Mouse (Mus musculus) monocyte, adult 2 months (primary cell): ENCODE results near the gene Dll3.
A peak's percentile ranks its signal among the peaks of the same experiment; 100 is the strongest.

Experiments used
- DNase-seq, 2 experiments: peaks; one replicate each; pipeline ENCODE4 v3.0.0; 2022; ENCODE audit warnings: low spot score in 2 of 2, low read depth in 1 of 2

Gene Dll3

DNA sequence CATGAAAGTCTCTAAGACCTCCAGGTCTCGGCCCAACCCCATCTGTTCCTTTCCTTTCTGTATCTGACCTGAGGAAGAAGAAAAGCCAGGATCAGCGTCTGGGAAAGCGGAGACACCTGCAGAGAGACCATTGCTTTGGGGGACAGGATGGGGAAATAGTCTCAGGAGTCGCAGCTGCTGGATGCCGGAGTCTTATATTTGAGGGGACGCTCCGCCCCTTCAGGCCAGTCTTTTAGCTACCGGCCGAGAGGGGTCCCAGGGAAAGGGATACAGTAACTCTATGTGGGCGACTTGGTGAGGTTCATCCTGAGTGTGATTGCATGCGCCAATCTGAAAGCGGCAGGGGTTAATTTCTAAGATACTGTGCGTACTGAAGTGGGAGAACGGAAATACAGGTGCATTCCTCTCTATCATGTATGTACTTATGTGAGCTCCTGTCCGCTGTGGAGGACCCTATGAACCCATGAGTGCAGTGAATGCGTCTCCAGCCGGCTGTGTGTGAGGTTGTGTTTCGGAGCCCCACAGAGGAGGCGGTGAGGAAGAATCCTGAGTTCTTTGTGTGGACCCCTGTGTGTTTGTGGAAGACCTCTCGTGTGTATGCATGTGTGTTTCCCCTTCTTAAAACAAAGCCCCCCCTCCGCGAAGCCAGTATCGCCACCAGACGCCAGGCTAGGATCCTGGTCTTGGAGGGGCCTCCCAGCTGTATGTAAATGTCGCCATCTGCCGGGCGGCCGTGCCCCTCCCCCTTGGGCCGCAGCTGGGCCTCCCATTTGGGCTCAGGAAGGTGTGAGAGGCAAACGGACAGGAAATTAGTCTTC is at the start of gene Dll3:
TSS of gene Dll3 (minus strand) at position 623 of the 818 bp plus-strand sequence.
- DNase-seq = no peak

DNA sequence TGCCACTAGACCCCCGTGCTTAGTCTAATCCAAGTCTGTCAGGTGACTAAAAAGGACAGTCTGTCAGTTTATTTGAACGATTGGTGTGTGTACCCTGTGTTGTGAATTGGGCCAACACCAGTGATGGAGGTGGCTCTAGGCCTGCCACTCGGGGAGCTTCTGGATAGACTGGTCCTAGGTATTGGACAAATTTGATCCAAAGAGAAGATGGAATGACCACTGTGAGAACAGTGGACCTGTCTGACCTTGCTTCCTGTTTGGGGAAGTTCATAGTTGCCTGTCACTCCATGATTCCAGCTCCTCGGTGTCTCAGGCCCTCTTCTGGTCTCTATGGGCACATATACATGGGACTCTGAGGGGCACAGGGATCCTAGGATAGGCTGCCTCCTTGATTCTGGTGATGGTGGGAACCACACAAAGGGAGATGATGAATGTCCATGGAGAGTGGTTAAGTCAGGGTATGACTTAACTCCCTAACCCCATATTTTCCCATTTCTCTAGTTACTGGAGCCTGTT is 49.7 kb upstream of the Dll3 start:
- DNase-seq = no peak

DNA sequence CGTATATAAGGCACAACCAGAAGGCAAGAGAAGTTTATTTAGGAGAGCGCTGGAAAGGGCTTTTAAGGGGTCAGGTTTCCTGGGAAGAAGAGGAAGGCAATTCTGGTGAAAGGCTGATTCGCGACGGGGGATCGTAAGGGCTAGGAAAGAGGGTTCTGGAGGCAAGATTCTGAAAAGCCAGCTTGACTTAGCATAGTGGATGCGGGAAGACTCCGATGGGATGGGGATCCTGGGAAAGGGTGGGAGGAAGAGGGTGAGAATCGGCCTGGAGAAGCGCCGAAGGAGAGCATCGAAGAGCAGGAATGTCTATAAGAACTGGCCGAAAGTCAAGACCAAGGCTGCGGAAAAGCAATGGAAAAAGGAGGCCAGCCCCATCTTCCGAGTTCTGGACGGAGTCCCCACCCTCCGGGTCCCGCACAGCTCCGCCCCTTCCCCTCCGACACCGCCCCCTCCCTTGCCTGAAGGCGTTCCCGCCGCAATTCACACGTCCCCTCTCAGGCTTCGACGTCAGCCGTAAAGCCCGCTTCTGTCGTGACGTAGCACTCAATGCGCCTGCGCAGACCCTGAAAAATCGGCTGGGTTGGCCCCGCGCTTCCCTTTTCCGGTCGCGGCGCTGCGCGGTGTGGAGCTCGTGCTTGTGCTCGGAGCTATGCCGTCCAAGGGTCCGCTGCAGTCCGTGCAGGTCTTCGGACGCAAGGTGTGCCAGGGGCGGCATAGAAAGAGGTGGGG is 48.3 kb upstream of the Dll3 start, which contains the start of gene Rps16:
TSS of gene Rps16 (plus strand) at position 498 of the 729 bp plus-strand sequence.
- DNase-seq = peak; percentile 95 to 98

DNA sequence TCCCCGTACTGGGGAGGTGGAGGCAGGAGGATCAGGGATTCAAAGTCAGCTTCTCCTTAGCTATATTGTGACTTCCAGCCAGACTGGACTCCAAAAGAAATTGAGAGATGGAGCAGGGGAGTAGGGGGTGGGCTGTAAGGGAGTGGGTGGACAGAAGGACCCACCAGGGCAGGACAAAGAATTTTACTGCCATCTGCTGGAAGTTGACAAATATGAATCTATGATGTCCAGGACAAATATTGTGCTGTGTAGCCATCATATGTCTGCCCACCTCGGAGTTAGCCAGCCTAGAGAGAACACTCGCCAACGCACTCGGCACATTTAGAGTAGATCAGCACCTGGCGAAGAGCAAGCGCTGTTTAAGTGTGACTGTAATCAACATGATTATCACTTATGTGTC is 46.6 kb upstream of the Dll3 start:
- DNase-seq = no peak

DNA sequence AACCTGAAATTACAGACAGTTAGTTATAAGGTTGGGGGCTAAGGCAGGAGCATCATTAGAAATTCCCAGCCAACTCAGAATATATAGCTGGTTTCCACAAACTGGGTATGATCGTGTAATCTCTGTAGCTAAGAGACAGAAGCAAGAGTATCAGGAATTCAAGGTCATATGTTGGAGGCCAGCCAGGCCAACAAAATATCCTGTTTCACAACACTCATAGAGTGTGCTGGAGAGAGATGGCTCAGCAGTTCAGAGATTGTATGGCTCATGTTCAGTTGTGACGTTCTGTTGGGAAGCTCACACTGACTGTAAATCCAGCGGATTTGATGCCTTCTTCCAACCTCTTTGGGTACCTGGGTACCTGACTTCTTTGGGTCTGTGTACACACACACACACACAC is 45.7 kb upstream of the Dll3 start:
- no peak for DNase-seq

DNA sequence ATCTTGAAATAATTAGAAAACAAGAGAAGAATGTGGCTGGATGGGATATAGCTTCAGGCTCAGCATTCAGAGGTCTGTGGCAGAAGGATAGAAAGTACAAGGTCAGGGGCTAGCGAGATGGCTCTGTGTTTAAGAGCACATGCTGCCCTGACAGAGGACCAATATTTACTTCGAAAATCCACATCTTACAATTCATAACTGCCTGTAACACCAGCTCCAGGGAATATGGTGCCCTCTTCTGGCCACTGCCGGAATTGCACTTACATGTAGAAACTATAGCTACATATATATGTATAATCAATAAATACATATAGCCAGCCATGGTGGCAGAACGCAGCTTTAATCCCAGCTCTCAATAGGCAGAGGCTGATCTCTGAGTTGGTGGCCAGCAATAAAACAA is 42.6 kb upstream of the Dll3 start:
- DNase-seq = peak in 1 of 2 experiments; percentile 43

GRCm38 (mm10) chr7:28341381-28341780 is 39.3 kb upstream of the Dll3 start:
- no peak for DNase-seq

DNA sequence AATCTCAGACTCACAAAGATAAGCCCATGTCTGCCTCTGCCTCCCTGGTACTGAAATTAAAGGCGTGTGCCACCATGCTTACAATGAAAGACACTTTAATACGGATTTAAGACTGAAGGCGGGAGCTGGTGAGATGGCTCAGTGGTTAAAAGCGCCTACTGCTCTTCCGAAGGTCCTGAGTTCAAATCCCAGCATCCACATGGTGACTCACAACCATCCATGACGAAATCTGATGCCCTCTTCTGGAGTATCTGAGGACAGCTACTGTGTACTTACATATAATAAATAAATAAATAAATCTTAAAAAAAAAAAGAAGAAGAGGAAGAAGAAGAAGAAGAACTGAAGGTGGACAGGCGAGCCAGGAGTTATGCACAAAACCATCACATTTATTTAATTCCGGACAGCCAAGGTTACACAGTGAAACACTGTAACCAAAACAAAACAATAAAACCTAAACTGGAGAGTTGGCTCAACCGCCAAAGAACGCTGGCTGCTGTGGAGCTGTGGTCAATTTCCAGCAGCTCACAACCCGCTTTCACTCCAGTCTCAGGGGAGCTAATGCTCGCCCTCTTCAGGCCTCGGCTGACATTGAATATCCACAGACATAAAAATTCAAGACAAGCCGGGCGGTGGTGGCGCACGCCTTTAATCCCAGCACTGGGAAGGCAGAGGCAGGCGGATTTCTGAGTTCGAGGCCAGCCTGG is 37.3 kb upstream of the Dll3 start:
- peak in 1 of 2 experiments; percentile 57 for DNase-seq

DNA sequence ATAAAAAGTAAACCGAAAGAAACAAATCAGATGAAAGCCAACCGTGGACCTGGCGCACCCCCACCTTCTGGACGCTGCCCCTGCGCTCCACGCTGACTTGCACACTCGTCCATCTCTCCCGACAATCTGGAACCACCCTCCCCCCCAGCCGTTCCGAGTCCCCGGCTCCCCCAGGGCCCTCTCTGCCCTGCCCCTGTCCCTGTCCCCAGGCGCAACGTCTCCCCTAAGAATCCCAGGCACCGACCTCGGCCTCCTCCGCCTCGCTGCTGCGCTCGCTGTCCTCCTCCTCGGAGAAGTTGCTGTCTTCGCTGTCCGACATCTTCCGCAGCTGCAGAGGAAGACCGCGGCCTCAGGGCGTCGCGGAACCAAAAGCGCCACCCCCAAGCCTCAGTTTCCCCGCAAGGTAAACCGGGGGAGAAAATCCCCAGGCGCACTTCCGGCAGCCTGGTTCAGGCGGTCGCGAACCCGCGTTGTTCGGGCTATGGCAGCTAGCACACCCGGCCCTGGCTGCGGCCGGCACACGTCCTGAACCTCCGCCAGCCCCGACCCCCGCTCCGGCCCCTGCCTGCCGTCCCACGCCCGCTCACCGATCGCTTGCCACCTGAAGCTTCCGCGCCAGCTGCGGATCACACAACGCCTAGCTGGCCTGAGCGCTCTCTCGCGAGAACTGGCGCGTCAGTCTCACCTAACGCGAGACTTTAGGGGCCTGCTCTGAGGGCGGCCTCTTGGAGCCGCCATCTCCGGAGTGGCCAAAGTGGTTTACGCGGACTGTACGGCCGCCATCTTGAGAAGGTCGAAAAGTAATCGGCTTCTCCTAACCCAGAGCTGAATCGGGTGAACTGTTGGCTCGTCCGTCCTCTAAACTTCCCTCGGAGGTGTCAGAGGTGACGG is 36.3 kb upstream of the Dll3 start, which contains the start of gene Supt5:
TSS of gene Supt5 (minus strand) at position 639 of the 891 bp plus-strand sequence.
- DNase-seq = peak; percentile 90 to 91

DNA sequence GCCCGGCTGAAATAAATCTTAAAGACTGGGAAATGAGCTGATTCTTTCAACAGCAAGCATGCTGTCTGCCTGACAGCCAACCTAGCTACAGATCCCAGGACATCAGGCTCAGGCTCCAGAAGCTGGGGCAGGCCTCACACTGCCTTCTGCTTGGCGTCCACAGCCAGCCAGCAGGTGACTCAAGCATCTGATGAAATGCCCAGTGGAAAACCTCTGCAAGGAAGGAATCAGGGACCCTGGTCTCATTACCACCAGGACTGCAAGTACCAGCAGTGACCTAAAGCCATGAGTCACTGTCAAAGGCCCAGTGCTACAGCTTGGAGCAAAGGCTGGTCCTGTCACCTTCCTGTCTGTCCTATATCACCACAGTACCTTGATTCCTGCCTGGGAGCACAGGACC is 33.4 kb upstream of the Dll3 start:
- DNase-seq = no peak

DNA sequence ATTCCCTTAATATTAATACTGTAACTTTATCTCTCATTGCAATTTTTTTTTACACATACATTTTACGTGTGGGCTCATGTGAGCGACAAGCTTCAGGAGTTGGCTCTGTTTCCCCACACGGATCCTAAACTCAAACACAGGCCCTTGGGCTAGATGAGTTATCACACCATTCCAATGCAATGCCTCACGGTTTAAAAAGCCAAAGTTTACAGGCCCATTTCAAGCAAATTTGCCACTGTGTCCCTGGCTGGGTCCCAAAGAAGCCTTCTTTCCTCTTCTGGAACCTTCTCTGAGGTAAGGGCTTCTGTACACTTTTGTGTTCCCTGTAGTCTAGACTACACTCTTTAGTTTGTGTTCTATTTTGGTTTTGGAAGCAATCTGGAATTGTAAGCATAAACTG is 32.5 kb upstream of the Dll3 start:
- DNase-seq = no peak

DNA sequence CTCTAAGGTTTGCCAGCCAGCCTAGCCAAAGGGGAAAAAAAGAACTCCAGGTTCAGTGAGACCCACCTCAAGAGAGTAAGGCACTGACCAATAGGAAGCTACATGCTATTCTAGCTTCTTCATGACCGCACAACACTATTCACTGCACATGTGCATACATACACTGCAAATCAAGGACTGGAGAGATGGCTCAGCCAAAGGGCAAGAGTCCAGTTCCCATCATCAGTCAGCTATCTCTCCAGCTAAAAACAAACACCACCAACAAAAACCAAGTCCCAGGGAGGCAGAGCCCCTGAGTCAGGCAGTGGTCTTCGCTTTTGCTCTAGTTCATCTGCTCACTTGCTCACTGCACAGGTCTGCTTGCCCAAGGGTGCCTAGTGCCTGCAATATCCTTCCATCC is 26.2 kb upstream of the Dll3 start:
- DNase-seq = no peak

- no peak for DNase-seq
Observed at GRCm38 (mm10) chr7:28326457-28326856, 24.4 kb upstream of the Dll3 start.

DNA sequence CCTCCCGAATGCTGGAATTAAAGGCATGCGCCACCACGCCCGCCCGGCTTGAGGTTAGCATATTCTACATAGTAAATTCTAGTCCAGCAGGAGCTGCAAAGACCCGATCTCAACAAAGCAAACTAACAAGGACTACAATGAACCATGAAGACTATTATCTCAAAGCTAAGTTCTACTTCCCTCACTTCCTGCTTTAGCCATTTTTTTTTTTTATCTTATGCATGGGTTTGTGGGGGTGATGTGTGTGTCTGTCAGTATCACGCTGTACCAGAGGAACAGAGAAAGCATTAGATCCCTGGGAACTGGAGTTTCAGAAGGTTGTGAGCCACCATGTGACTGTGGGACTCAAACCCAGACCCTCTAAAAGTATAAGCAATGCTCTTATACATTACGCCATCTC is 23.3 kb upstream of the Dll3 start:
- no peak for DNase-seq

- DNase-seq = no peak
Observed at GRCm38 (mm10) chr7:28321974-28322720, 20.1 kb upstream of the Dll3 start.

- no peak for DNase-seq
Observed at GRCm38 (mm10) chr7:28318714-28319113, 16.7 kb upstream of the Dll3 start.

- DNase-seq = no peak
Observed at GRCm38 (mm10) chr7:28318036-28318435, 16.0 kb upstream of the Dll3 start.

DNA sequence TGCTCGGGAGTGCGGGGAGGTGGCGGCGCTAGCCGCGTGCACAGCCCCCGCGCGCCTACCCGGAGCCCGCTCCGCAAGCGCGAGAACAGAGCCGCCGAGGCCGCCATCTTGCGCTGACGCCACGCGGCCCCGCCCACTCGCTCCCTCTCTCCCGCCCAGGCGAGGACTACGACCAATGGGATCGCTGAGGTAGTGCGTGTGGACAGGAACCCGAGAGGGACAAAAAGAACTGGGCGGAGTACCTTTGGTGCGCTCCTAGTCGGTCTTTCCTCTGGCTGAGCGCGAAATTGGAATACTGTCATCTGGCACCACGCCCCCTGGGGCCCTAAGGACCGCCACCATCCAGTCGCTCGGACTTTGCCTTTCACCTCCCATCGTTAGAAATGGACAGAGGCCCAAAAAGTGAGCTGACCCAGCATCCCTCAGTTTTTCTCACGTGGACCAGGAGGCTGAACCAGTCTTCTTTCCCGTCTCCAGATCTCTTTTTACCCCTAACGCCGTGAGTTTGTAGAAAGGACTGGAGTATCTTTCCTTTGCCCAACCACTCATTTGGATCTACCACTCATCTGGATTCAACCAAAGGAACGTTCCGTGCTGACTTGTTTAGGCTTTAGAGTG is 10.0 kb upstream of the Dll3 start, which contains the start of gene Timm50:
TSS of gene Timm50 (minus strand) at position 147 of the 618 bp plus-strand sequence.
- peak; percentile 92 to 93 for DNase-seq
